Mouse (Mus musculus) liver, postnatal 0 days (tissue): ENCODE results near the gene Dhx32. TPM values are rescaled to one million over a fixed set of nuclear protein-coding genes. Genes with fewer than 3 reads are reported as not detected.

Experiments
- ATAC-seq: fragments of 200-750 bp; cut with Nextera tagmentation; 2 replicates; pipeline ENCODE4 v1.8.0; 2017; ENCODE audit warnings: mild to moderate bottlenecking, moderate library complexity
- DNase-seq: peaks from one replicate; pipeline ENCODE4 v3.0.0-alpha.2; 2016
- H3K27ac ChIP-seq: fragments of 300-500 bp; sonication (generic); 2 replicates; pipeline ENCODE4 v1.5.1; 2014; ENCODE audit warnings: antibody characterized with exemption, moderate library complexity, mild to moderate bottlenecking, low read depth
- H3K27me3 ChIP-seq: fragments of 300-500 bp; sonication (generic); 2 replicates; pipeline ENCODE4 v1.6.1; 2014; ENCODE audit warnings: low read length, control low read depth, mixed read lengths; ENCODE audit not compliant: insufficient read depth
- H3K36me3 ChIP-seq: fragments of 300-500 bp; sonication (generic); replicated peaks from 2 replicates; pipeline ENCODE4 v1.6.1; 2014; ENCODE audit warnings: mild to moderate bottlenecking, control low read depth, low read length, moderate library complexity, mixed read lengths; ENCODE audit not compliant: insufficient read depth
- H3K4me1 ChIP-seq: fragments of 300-500 bp; sonication (generic); 2 replicates; pipeline ENCODE4 v1.6.1; 2014; ENCODE audit warnings: antibody characterized with exemption, mild to moderate bottlenecking, control low read depth; ENCODE audit not compliant: insufficient read depth
- H3K4me2 ChIP-seq: fragments of 300-500 bp; sonication (generic); 2 replicates; pipeline ENCODE4 v1.6.1; 2014; ENCODE audit warnings: low read depth, mild to moderate bottlenecking, low read length, moderate library complexity, mixed read lengths
- H3K4me3 ChIP-seq: fragments of 300-500 bp; sonication (generic); 2 replicates; pipeline ENCODE4 v1.5.1; 2014; ENCODE audit warnings: low read depth, low read length
- H3K9ac ChIP-seq: fragments of 300-500 bp; sonication (generic); replicated peaks from 2 replicates; pipeline ENCODE4 v1.6.1; 2014; ENCODE audit warnings: mild to moderate bottlenecking, moderate library complexity
- H3K9me3 ChIP-seq: fragments of 300-500 bp; sonication (generic); 2 replicates; pipeline ENCODE4 v1.6.1; 2016; ENCODE audit warnings: mild to moderate bottlenecking, control low read depth, low read length, mixed read lengths
- CTCF ChIP-seq: sonication (generic); IDR thresholded peaks from 2 replicates; pipeline ENCODE4 v1.5.1; 2016; ENCODE audit warnings: antibody characterized with exemption, low read depth
- EP300 ChIP-seq: IDR thresholded peaks from 2 replicates; pipeline ENCODE4 v1.6.1; 2016; ENCODE audit warnings: antibody characterized with exemption, low read depth, mild to moderate bottlenecking
- WGBS: fragments of 180-500 bp; shearing (Covaris S2); extraction: QIAGEN DNeasy Blood & Tissue Kit; methylation state at CpG from one replicate; pipeline ENCODE4 v1.1.7; 2014; ENCODE audit not compliant: insufficient replicate concordance; 5-methylcytosine and 5-hydroxymethylcytosine counted together
- polyA plus RNA-seq: library from polyadenylated mRNA; unstranded; fragments of >200 nt; fragmentation: Nextera tagmentation; extraction: Ambion mirVana; gene quantifications from 2 replicates; pipeline ENCODE4 v1.2.1, GENCODE M21; 2015

The Dhx32 gene
- polyA plus RNA-seq, 1 experiment from 2014 or later = 5.5 TPM

- DNase-seq = no peak
- no peak for ATAC-seq
- 70% methylated on average over 7 of the region's 7 CpGs for WGBS
- H3K4me3 ChIP-seq = no peak overlapping the region
- H3K36me3 ChIP-seq = no peaks in the 10 kb centered on the region
- H3K4me2 ChIP-seq = no peak overlapping the region
- no peak overlapping the region for H3K27ac ChIP-seq
- no peaks in the 10 kb centered on the region for H3K27me3 ChIP-seq
- TF ChIP-seq CTCF (no peak), EP300 (no peak)
- no peaks in the 10 kb centered on the region for H3K4me1 ChIP-seq
- no peaks in the 10 kb centered on the region for H3K9me3 ChIP-seq
- no peak overlapping the region for H3K9ac ChIP-seq
These were observed 30.4 kb upstream of the Dhx32 start for GRCm38 (mm10) chr7:133812927-133813326.

GRCm38 (mm10) chr7:133805614-133806175, 23.2 kb upstream of the Dhx32 start:
- no peaks in the 10 kb centered on the region for H3K9me3 ChIP-seq
- no peaks in the 10 kb centered on the region for H3K36me3 ChIP-seq
- no peak for ATAC-seq
- TF ChIP-seq CTCF (peak; percentile 76), EP300 (no peak)
- H3K4me1 ChIP-seq = no peaks in the 10 kb centered on the region
- H3K4me3 ChIP-seq = no peak overlapping the region
- H3K4me2 ChIP-seq = no peak overlapping the region
- H3K27ac ChIP-seq = no peak overlapping the region
- H3K27me3 ChIP-seq = no peaks in the 10 kb centered on the region
- WGBS = 52% methylated on average over 7 of the region's 7 CpGs
- no peak overlapping the region for H3K9ac ChIP-seq
- DNase-seq = peak; percentile 31

GRCm38 (mm10) chr7:133801823-133802222, 19.3 kb upstream of the Dhx32 start:
- no peaks in the 10 kb centered on the region for H3K36me3 ChIP-seq
- no peaks in the 10 kb centered on the region for H3K4me1 ChIP-seq
- WGBS = 61% methylated on average over 6 of the region's 6 CpGs
- no peak for DNase-seq
- no peak for ATAC-seq
- no peak for TF ChIP-seq EP300
- no peak for TF ChIP-seq CTCF
- H3K27me3 ChIP-seq = no peaks in the 10 kb centered on the region
- H3K27ac ChIP-seq = no peak overlapping the region
- H3K4me3 ChIP-seq = no peak overlapping the region
- H3K9me3 ChIP-seq = no peaks in the 10 kb centered on the region
- no peak overlapping the region for H3K9ac ChIP-seq
- H3K4me2 ChIP-seq = no peak overlapping the region

GRCm38 (mm10) chr7:133799928-133800327, 17.4 kb upstream of the Dhx32 start:
- TF ChIP-seq EP300 (no peak), CTCF (no peak)
- Histone ChIP-seq H3K9ac (no peak overlapping the region), H3K4me2 (no peak overlapping the region), H3K4me3 (no peak overlapping the region), H3K27ac (no peak overlapping the region), H3K27me3 (no peaks in the 10 kb centered on the region), H3K4me1 (no peaks in the 10 kb centered on the region), H3K36me3 (no peaks in the 10 kb centered on the region), H3K9me3 (no peaks in the 10 kb centered on the region)
- ATAC-seq (no peak), DNase-seq (no peak)
- 62% methylated on average over 5 of the region's 5 CpGs for WGBS

- no peak for ATAC-seq
These were observed 12.2 kb upstream of the Dhx32 start for GRCm38 (mm10) chr7:133794720-133795119.

GRCm38 (mm10) chr7:133793248-133794131, 11.0 kb upstream of the Dhx32 start:
- Histone ChIP-seq H3K27ac (no peak overlapping the region), H3K4me2 (no peak overlapping the region), H3K36me3 (no peaks in the 10 kb centered on the region), H3K9ac (no peak overlapping the region), H3K4me1 (no peaks in the 10 kb centered on the region), H3K4me3 (no peak overlapping the region), H3K9me3 (no peaks in the 10 kb centered on the region), H3K27me3 (no peaks in the 10 kb centered on the region)
- TF ChIP-seq CTCF (no peak), EP300 (no peak)
- ATAC-seq = no peak
- WGBS = 62% methylated on average over 10 of the region's 10 CpGs
- no peak for DNase-seq

More at GRCm38 (mm10) chr7:133794720-133795119, 12.2 kb upstream of the Dhx32 start:
- Histone ChIP-seq H3K27me3 (no peaks in the 10 kb centered on the region), H3K4me2 (no peak overlapping the region), H3K9ac (no peak overlapping the region), H3K27ac (no peak overlapping the region), H3K9me3 (no peaks in the 10 kb centered on the region), H3K36me3 (no peaks in the 10 kb centered on the region), H3K4me1 (no peaks in the 10 kb centered on the region), H3K4me3 (no peak overlapping the region)
- TF ChIP-seq EP300 = no peak
- no peak for TF ChIP-seq CTCF
- no peak for DNase-seq
- 71% methylated on average over 2 of the region's 2 CpGs for WGBS
